Mouse (Mus musculus): ENCODE results near the gene E130308A19Rik. TPM values are rescaled to one million over a fixed set of nuclear protein-coding genes. Genes with fewer than 3 reads are reported as not detected.
"Not testable (repeated sequence)": the region's sequence is repeated elsewhere in the genome, so short reads cannot be mapped to it uniquely, and the experiment has no call there.

E130308A19Rik gene
- total RNA-seq, 2 experiments from 2014 or later: 11.6 to 13.1 TPM

- DNase-seq (ENCODE audit: low spot score in 2 of 2): no peak
Measured at GRCm38 (mm10) chr4:59780568-59780967, 154.6 kb downstream of the E130308A19Rik start.

- no peak for DNase-seq (ENCODE audit: low spot score in 2 of 2)
Measured at GRCm38 (mm10) chr4:59782853-59783684, 157.1 kb downstream of the E130308A19Rik start.

- peak; percentile 94 to 98 for DNase-seq (ENCODE audit: low spot score in 2 of 2)
Measured at GRCm38 (mm10) chr4:59783685-59784279, 157.8 kb downstream of the E130308A19Rik start.

GRCm38 (mm10) chr4:59785412-59785811, 159.4 kb downstream of the E130308A19Rik start:
- DNase-seq (ENCODE audit: low spot score in 2 of 2): no peak

GRCm38 (mm10) chr4:59786661-59787060, 160.7 kb downstream of the E130308A19Rik start:
- DNase-seq (ENCODE audit: low spot score in 2 of 2): peak; percentile 73 to 90

- no peak for DNase-seq (ENCODE audit: low spot score in 2 of 2)
Measured at GRCm38 (mm10) chr4:59787126-59787525, 161.1 kb downstream of the E130308A19Rik start.

- no peak for DNase-seq (ENCODE audit: low spot score in 2 of 2)
Measured at GRCm38 (mm10) chr4:59789015-59789414, 163.0 kb downstream of the E130308A19Rik start.

GRCm38 (mm10) chr4:59793626-59794025, 167.6 kb downstream of the E130308A19Rik start:
- not testable (repeated sequence) for DNase-seq (ENCODE audit: low spot score in 2 of 2)

GRCm38 (mm10) chr4:59794116-59794515, 168.1 kb downstream of the E130308A19Rik start:
- no peak for DNase-seq (ENCODE audit: low spot score in 2 of 2)

- DNase-seq (ENCODE audit: low spot score in 2 of 2): no peak
Measured at GRCm38 (mm10) chr4:59795788-59796455, 169.9 kb downstream of the E130308A19Rik start.

- no peak for DNase-seq (ENCODE audit: low spot score in 2 of 2)
Measured at GRCm38 (mm10) chr4:59800181-59800580, 174.2 kb downstream of the E130308A19Rik start.

GRCm38 (mm10) chr4:59801489-59801888, 175.5 kb downstream of the E130308A19Rik start, which contains the start of gene Inip:
TSS of gene Inip (minus strand) at chr4:59801589.
- DNase-seq (ENCODE audit: low spot score in 2 of 2): no peak

GRCm38 (mm10) chr4:59802107-59802506, 176.1 kb downstream of the E130308A19Rik start:
- DNase-seq (ENCODE audit: low spot score in 2 of 2): no peak

- no peak for DNase-seq (ENCODE audit: low spot score in 2 of 2)
Measured at GRCm38 (mm10) chr4:59802792-59803191, 176.8 kb downstream of the E130308A19Rik start.

- DNase-seq (ENCODE audit: low spot score in 2 of 2): no peak
Measured at GRCm38 (mm10) chr4:59803358-59803757, 177.3 kb downstream of the E130308A19Rik start.

GRCm38 (mm10) chr4:59804754-59805153, 178.7 kb downstream of the E130308A19Rik start:
- no peak for DNase-seq (ENCODE audit: low spot score in 2 of 2)

GRCm38 (mm10) chr4:59805181-59805967, 179.4 kb downstream of the E130308A19Rik start, which contains the start of gene Snx30:
TSS of gene Snx30 (plus strand) at chr4:59805840.
- DNase-seq (ENCODE audit: low spot score in 2 of 2): peak; percentile 87 to 92

GRCm38 (mm10) chr4:59805968-59806878, 180.2 kb downstream of the E130308A19Rik start:
- peak in 1 of 2 experiments; percentile 25 for DNase-seq (ENCODE audit: low spot score in 2 of 2)

GRCm38 (mm10) chr4:59806879-59807195, 180.8 kb downstream of the E130308A19Rik start:
- DNase-seq (ENCODE audit: low spot score in 2 of 2): no peak

- no peak for DNase-seq (ENCODE audit: low spot score in 2 of 2)
Measured at GRCm38 (mm10) chr4:59807521-59807920, 181.5 kb downstream of the E130308A19Rik start.
